Mouse (Mus musculus): ENCODE data around the gene Pdpk1.
A peak's percentile ranks its signal among the peaks of the same experiment; 100 is the strongest.
"Not testable (repeated sequence)": the region's sequence is repeated elsewhere in the genome, so short reads cannot be mapped to it uniquely, and the experiment has no call there.

The Pdpk1 gene

DNA sequence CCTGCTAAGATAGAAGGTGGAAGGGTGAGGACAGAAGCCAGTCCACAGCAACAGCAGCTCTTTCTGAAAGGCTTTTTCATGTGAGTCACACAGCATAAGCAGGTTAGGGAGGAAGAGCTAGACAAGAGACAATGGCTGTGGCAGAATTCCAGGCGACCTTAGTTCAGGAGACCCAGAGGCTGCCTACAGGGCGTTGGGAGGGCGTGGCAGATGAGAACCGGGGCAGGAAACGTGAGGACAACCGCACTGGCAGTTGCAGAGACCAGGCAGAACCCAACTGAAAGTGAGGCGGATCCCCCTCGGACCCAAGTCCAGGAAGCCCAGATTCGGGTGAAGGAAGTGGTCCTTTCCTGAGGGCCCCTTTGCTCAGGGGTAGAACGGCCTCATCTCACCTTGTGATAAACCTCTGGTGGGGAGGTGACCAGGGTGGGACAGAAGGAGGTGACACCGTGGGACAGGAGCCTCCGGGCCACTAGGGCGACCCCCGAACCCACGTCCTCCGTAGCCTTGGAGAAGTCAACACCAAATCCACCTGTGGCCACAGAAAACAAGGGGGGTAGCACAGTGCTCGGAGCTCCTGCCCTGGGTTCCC lies 12.0 kb upstream of the Pdpk1 start:
- peak; percentile 36 for DNase-seq

- DNase-seq, result no peak
Measured at GRCm38 (mm10) chr17:24161466-24161865, 10.7 kb upstream of the Pdpk1 start.

DNA sequence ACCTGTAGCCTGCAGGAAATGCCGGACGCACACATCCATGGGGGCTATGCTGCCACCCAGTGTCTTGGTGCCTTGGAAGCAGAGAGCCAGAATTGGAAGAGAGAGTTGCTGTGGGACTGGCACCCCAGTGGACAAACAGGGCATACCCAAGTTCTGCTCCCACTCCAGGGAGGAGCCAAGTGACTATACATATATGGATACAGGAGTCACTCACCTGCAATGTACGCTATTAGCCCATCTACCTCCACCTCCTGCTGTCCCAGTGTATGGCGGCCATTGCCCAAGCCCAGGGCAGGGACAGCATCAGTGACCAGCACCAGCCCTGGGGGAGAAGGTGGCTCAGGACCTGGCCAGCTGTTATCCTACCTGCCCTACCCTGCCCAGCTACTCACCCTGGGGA lies 6.8 kb upstream of the Pdpk1 start:
- no peak for DNase-seq

DNA sequence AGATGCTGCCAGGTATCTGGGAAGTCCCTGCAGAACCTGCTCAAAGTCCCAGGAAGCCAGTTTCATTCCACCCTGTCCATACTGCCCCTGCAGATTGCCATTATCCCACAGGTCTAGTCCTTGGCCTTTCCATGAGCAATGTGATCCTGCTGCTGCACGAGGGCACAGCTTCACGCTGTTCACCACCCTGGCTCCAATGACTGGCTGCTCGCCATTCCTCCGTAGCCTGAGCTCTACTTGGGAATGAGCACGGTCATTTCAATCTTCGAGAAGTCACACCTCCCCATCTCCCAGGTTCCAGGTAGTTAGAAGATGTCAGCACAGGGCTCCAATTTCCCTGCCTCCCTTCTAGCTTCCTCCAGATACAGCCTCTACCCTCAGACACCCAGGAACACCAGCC lies 6.4 kb upstream of the Pdpk1 start:
- DNase-seq, result no peak

GRCm38 (mm10) chr17:24156394-24156793 lies 5.7 kb upstream of the Pdpk1 start:
- no peak for DNase-seq

DNA sequence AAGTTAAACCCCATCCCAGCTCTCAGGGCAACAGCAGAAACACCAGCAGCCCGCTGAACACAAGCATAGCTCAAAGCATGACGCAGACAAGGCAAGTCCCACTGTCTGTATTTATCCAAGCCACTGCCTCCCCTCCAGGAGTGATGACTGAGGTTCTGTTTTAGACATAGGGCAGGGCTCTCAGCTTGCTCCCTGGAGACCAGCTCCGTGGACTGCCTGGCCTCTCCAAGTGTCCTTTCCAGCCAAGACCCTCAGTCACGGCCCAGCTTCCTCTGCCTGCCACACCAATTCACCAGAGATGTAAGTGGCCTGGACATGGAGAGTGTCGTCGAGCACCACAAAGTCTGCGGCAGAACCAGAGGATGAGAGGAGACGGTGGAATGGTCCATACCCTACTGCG lies 5.0 kb upstream of the Pdpk1 start:
- no peak for DNase-seq

GRCm38 (mm10) chr17:24154463-24154862 lies 3.7 kb upstream of the Pdpk1 start:
- no peak for DNase-seq

GRCm38 (mm10) chr17:24151890-24152563 lies 1.3 kb upstream of the Pdpk1 start:
- DNase-seq, result peak; percentile 94

GRCm38 (mm10) chr17:24151382-24151781 lies 658 bp upstream of the Pdpk1 start:
- no peak for DNase-seq

DNA sequence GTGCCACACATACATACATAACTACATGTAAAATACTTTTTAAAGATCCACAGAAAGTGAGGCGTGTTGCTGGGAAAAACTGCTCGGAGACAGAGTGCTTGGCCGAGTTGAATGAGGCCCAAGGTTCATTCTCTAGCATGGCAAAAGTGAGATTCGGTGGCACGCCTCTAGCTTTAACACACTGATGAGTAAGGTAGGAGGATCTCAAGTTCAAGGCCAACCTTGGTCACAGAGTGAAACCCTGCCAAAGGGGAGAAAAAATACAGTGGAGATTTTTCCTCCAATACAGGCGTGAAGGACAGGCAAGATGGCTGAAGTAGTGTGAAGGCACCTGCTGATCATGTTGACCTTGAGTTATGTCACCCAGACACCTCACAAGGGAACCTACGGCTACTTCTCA lies 1.3 kb downstream of the Pdpk1 start:
- DNase-seq, result no peak

GRCm38 (mm10) chr17:24142897-24143296 lies 7.8 kb downstream of the Pdpk1 start:
- no peak for DNase-seq

- peak; percentile 97 for DNase-seq
Measured at GRCm38 (mm10) chr17:24141425-24141920, 9.3 kb downstream of the Pdpk1 start.

GRCm38 (mm10) chr17:24140845-24141424 lies 9.8 kb downstream of the Pdpk1 start:
- DNase-seq, result peak; percentile 64

- DNase-seq, result no peak
Measured at GRCm38 (mm10) chr17:24139968-24140367, 10.8 kb downstream of the Pdpk1 start.

DNA sequence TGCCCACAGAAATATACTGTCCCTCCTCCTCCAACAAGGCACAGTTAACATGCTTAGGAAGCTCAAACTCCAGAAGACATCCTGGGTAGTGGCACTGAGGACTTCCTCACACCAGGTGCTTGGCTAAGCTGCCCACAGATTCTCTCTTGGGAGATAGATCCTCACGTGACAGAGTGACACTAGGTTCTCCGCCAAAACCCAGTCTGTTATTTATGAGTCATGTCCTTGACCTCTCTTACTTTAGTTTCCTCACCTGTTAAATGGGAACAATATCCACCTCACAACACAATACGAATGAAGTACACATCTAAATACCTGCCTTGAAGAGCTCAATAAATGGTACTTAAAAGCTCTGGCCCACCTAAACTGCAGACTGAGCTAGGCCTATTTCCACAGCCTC lies 11.5 kb downstream of the Pdpk1 start:
- no peak for DNase-seq

DNA sequence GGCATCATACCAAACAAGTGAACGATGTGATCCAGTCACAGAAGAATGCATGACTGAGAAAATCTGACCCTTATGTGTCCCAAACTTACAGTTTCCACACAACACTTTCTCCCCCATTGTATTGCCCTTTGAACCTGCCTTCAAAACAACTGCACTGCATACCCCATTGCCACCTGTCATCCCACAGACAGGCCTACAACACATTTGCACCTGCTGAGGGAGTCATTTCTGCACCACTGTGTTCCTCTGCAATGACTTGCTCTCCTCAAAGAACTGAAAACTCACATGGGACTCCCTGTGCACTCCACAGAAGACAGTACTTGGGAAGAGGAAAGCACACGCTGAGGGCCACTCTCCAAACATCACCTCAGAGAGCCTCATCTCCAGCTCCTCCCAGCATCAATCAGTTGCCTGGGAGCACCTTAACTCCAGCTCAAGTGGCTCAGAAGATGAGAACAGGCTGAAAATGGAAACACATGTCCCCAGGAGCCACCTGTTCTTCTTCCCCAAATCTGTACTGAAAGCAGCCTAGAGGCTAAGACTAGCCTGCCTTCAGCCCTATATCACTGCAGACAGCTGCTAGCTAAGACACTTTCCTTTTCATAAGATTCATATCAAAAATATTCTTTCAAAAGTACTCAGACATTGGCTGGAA lies 13.4 kb downstream of the Pdpk1 start:
- peak; percentile 56 for DNase-seq

DNA sequence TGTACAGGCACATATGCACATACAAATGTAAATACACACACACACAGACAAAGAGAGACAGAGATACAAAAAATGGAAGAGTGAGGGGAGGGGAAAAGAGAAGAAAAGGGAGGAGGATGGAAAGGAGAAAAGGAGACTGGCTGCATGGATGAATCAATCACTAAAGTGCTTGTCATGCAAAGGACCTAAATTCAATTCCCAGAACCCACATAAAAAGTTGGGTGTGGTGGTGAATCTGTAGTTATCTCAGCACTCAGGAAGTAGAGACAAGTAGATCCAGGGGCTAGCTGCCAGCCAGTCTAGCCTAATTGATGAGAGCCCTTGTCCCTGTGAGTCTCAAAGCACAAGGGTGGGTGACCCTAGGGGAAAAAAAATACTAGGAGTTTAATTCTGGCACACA lies 16.7 kb downstream of the Pdpk1 start:
- no peak for DNase-seq

DNA sequence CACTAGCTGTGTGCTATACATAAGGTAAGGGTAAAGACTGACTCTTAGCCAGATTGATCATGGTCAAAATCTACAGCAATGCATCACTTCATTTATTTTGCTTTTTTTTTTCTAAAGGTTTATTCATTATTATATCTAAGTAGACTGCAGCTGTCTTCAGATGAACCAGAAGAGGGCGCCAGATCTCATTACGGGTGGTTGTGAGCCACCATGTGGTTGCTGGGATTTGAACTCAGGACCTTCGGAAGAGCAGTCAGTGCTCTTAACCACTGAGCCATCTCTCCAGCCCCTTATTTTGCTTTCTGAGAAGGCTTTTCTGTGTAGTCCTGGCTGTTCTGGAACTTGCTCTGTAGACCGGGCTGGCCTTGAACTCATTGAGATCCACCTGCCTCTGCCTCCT lies 17.8 kb downstream of the Pdpk1 start:
- peak; percentile 40 for DNase-seq

GRCm38 (mm10) chr17:24131570-24131969 lies 19.2 kb downstream of the Pdpk1 start:
- no peak for DNase-seq

GRCm38 (mm10) chr17:24129246-24129645 lies 21.5 kb downstream of the Pdpk1 start:
- DNase-seq, result not testable (repeated sequence)

DNA sequence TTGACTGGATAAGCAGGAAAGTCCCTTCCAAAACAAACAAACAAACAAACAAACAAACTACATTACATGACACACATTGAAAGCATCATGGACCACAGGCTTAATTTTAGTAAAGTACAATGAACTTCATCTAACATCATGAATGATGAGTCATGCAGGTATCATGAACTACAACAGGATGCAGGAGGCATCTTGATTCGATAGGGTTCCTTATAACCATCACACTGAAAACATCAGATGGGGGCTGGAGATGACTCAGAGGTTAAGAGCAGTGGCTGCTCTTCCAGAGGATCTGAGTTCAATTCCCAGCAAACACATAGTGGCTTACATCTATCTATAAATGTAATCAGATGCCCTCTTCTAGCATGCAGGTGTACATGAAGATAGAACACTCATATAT lies 23.1 kb downstream of the Pdpk1 start:
- no peak for DNase-seq

DNA sequence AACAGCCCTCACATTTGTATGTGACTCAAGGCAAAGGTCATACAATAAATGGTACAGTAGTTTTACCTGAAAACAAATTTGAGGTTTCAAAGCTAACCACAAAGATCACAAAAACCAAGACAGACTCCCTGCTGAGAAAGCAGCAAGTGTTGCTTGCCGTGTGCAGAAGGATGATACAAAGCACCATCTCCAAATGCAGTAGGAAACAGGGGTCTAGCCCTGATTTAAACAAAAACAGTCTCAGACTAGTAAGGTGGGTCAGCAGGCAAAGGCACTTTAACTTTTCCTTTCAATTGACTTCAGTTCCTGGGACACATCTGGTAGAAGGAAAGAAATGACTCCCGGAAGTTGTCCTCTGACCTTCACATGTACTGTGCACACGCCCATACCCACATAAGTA lies 23.9 kb downstream of the Pdpk1 start:
- DNase-seq, result no peak

GRCm38 (mm10) chr17:24119446-24119845 lies 31.3 kb downstream of the Pdpk1 start:
- DNase-seq, result no peak

- DNase-seq, result no peak
Measured at GRCm38 (mm10) chr17:24113031-24113430, 37.7 kb downstream of the Pdpk1 start.

All from thymus, postnatal 4 days (tissue).